Mouse (Mus musculus): Measurements from ENCODE around the gene Map4k3.

- TF ChIP-seq CTCF (conservative IDR thresholded peaks at IDR 0.05; ENCODE audit: low read length): no peak
- TF ChIP-seq POU5F1 (IDR thresholded peaks at IDR 0.05; ENCODE audit: borderline replicate concordance, low read length): no peak
- TF ChIP-seq NANOG (IDR thresholded peaks at IDR 0.05; ENCODE audit: borderline replicate concordance, low read length): no peak
Measured at GRCm38 (mm10) chr17:80670395-80670794, 57.9 kb downstream of the Map4k3 start.
